Mouse (Mus musculus) adrenal gland, postnatal 25 days (tissue): Measurements from ENCODE around the gene Ppp2r5b. TPM values are rescaled to one million over a fixed set of nuclear protein-coding genes. Genes with fewer than 3 reads are reported as not detected.
A peak's percentile ranks its signal among the peaks of the same experiment; 100 is the strongest.

ENCODE experiments used
- DNase-seq: peaks from one replicate; pipeline ENCODE4 v3.0.0; 2021; ENCODE audit warnings: mixed read lengths
- total RNA-seq: library from RNA; stranded (reverse); gene quantifications from 2 replicates; pipeline ENCODE4 v1.2.3, GENCODE M21; 2021

Gene Ppp2r5b
- total RNA-seq, 1 experiment from 2014 or later: 95.5 TPM

DNA sequence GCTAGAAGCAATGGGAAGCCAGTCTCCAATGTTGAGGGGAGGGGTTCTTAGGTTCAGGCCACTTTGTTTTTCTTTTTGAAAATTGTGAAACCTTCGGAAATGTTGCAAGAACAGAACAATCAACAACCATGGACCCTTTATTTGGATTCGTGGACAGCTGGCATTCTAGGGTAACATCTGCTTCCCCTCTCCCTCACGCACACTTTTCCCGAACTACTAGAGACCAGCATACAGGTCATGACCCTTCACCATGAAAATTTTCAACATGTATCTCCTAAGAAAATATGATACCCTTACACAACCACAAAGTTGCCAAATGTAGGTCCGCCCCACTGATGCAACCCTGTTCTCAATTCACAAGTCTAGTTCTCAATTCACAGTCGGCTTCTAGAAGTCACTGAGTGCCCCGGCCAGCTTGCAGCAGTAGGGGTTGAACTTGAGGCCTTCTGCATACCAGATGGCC is 33.0 kb upstream of the Ppp2r5b start:
- no peak for DNase-seq

DNA sequence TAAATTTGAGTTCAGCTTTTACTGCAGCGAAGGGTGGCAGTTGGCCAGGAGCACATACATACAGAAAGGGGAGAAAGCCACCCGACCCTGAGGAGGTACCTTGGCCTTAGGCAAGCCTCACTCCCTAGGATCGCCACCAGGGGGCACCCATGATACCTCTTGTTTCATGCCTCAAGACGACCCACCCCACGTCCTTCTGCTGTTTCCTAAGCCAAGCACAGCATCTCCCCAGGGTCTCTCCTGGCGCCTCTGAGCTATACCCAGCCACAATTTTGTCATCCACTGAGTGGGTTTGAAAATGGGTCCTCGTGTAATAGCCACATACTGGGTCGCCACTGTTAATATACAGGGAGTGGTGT is 32.5 kb upstream of the Ppp2r5b start:
- DNase-seq: peak; percentile 86

DNA sequence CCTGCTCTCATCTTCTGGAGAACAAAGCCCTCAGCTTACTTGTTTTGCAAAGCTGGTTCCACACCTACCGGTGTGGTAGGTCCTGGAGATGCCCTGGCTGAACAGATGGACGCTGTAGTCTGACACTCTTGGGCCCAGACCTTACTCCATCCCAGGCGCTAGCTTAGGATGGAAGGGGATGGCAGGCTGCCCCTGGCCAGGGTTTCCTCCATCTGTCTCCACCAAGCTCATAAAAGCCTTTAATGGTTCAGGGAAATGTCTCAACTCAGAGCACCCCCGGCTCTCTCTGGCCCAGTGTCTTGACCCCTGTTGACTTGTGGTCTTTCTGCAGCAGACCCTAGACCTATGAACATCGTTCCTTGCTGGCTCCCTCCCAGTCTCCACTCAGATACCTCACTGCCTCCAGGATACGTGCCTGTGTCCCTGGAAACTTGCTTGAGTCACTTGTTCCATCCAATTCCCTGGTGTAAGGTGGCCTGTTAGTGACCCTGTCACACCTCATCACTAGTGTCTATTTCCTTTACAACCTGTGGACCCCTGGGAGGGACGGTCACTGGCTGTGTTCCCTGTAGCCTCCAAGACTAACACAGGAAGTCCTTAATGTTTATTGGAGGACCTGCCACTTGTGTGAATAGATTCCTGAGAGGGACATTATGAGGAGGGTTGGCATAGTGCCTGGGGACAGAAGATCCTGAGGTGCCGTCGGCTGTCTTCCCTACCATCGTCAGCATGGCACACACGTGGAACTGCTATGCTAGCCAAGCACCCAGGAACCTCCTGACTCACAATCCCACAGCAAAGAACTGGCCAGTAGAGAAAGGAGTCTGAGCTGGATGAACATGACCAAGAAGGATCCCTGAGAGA is 31.9 kb upstream of the Ppp2r5b start:
- DNase-seq: no peak

DNA sequence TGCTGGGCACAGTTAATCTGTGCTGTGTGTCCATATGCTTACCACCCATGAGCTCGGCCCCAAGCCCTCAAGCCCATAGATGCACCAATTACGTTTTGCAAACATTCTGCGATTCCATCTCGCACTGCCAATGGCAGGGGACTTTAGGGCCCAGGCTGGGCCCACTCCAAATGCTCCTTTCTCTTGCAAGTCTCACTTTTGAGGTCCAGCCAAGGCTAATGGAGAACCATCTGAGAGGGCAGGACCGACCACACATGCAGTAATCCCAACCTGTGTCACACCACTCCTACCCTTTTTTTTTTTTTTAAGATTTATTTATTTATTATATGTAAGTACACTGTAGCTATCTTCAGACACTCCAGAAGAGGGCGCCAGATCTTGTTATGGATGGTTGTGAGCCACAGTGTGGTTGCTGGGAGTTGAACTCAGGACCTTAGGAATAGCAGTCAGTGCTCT is 30.1 kb upstream of the Ppp2r5b start:
- no peak for DNase-seq

GRCm38 (mm10) chr19:6264945-6265344 is 29.3 kb upstream of the Ppp2r5b start:
- DNase-seq: no peak

DNA sequence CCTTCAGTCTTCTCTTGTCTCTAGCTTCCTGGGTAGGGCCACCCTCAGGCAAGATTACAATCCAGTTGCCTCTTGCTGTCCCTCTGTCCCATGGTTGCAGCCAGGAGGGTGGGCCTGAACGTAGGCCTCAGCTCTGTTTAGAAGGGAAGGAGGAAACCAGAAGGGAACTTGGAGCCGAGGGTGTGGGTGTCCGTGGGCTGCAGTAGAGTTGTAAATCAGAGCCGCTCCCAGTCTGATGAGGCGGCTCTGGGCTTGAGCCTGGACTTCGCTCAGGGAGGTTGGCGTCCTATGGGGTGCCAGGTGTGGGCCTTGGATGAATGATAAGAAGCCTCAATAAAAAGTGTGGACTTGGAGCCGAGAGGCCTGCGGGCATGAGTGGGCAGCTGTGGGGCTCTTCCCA is 28.5 kb upstream of the Ppp2r5b start:
- no peak for DNase-seq

DNA sequence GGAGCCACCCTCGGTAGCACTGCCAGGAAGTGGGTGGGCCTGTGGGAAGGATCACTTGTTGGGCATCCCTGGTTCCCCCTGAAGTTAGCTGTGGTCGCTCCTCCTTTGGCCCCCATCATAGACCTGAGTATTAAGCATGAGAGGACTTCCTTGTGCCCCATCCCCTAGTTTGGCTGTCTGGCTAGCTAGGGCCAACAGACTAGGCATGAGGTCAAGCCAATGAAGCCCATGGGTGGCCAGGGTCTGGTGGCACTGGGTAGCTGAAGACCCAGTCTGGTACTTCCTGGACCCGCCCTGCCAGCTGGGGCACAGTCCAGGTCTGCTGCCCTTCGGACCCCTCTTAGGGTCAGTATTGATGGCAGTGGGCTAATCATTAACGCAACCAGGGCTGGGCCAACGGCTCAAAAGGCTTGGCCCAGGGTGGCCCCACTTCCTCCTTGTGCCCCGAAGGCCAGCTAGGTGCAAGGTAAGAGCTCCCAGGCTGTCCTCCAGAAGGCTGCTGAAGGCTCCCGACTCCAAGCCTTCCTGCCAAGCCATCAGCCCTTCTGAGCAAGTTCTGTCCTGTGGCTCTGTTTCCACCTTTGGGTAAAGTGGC is 27.3 kb upstream of the Ppp2r5b start:
- no peak for DNase-seq

- DNase-seq: peak; percentile 72
Measured at GRCm38 (mm10) chr19:6262222-6262621, 26.6 kb upstream of the Ppp2r5b start.

DNA sequence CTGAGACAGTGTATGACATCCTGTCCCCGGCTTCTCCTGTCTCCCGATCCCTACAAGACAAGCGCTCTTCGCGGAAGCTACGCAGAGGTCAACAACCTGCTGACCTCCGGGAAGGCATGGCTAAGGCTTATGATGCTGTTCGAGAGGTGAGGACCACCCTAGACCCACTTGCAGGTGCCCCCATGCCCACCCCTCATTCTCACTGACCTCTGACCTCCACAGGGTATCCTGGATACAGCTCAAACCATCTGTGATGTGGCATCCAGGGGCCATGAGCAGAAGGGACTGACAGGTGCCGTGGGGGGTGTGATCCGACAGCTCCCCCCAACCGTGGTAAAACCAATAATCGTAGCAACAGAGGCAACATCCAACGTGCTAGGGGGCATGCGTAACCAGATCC is 25.7 kb upstream of the Ppp2r5b start:
- DNase-seq: no peak

- no peak for DNase-seq
Measured at GRCm38 (mm10) chr19:6260946-6261345, 25.3 kb upstream of the Ppp2r5b start.

DNA sequence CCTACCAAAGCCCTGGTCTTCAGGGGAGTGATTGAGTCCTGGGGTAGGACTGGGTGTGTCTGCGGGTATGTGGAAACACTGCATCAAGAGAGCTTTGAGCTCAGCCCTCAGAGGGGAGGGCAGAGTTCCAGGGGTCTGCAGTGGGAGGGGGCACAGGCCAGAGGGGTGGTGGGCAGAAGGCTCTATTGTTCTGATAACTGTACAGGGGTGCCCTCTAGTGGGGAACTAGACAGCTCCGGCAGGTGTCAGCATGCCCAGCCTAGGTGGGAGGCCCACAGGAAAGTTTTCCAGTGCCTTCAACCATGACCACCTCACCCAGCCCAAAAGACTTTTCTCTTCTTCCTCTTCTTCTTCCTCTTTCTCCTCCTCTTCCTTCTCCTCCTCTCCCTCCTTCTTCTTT is 24.8 kb upstream of the Ppp2r5b start:
- DNase-seq: no peak

DNA sequence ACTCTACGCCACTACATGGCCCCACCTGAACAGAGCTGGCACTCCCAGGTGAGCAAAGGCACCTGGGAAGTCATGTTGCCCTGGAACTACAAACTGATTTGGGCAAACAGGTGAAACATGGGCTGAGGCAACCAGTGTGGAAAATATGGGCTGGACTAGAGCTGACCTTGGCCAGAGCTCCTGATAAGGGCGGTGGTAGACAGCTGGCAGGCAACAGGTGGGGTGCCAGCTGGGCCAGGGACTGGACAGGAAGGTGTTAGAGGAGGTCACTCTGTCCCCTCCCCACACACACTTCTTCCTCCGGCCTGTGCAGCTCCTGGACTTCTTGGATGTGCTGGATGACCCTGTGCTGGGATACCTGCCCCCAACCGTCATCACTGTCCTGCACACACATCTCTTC is 17.3 kb upstream of the Ppp2r5b start:
- DNase-seq: no peak

DNA sequence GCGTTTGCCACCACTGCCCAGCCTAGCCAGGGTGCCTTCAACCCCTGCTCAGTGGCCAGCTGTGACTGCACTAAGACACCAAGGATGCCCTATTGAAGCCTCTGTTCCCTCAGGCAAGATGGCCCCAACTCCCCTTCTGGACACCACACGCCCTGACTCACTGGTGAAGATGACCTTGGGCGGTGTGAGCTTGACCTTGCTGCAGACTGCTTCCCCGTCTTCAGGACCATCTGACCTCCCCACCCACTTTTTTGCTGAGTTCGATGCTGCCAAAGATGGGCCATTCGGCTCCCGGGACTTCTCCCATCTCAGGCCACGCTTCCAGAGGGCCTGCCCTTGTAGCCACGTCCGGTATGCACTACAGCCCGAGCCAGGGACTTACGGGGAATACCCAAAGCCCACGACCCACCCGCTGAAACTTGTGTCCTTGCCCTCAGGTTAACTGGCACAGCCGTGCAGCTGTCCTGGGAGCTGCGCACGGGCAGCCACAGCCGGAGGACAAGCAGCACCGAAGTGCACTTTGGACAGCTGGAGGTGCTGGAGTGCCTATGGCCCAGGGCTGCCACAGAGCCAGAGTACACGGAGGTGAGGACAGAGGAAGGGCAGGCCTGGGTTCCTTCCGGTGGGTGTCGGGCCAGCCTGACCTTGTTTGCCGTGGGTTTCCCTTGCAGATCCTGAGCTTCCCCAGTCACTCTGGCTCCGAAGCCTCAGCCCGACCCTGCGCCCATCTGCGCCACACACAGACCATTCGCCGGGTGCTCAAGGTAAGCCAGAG is 12.0 kb upstream of the Ppp2r5b start:
- DNase-seq: no peak

GRCm38 (mm10) chr19:6245806-6246205 is 10.1 kb upstream of the Ppp2r5b start:
- no peak for DNase-seq

DNA sequence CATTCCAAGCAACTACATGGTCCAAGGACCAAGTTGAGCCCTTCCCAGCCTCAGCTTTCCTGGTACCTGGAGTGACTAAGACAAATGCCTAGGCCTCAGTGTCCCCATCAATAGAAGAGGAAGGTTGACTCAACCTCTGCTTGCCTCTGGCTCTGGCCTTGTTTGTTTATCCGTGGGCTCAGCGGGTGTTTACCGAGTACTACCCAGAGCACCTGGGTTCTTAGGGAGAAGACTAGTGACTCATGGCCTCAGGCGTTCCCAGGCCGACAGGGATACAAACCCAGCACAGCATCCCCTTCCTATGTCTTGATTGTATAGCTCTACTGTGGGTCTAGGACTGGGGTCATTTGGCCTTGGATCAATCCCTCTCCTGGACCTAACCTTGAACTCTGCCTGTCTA is 7.6 kb upstream of the Ppp2r5b start:
- no peak for DNase-seq

DNA sequence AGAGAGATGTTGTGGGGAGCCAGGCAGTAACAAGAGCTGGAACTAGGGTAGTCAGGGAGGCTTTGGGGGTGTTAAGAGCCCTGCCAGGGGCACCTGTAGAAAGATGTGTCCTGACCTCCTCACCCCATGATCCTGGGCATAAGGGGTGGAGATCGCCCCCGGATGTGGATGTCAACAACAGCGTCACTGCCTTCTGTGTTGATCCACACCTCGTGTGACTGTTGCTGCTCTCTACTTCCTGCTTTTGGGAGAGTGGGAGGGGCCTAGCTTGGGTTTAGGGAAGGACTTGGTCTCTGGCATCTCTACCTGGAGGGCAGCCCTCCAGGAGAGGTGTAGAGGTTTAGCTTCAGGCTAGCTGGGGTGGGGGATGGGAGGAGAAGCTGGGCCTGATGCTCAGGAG is 6.6 kb upstream of the Ppp2r5b start:
- no peak for DNase-seq

DNA sequence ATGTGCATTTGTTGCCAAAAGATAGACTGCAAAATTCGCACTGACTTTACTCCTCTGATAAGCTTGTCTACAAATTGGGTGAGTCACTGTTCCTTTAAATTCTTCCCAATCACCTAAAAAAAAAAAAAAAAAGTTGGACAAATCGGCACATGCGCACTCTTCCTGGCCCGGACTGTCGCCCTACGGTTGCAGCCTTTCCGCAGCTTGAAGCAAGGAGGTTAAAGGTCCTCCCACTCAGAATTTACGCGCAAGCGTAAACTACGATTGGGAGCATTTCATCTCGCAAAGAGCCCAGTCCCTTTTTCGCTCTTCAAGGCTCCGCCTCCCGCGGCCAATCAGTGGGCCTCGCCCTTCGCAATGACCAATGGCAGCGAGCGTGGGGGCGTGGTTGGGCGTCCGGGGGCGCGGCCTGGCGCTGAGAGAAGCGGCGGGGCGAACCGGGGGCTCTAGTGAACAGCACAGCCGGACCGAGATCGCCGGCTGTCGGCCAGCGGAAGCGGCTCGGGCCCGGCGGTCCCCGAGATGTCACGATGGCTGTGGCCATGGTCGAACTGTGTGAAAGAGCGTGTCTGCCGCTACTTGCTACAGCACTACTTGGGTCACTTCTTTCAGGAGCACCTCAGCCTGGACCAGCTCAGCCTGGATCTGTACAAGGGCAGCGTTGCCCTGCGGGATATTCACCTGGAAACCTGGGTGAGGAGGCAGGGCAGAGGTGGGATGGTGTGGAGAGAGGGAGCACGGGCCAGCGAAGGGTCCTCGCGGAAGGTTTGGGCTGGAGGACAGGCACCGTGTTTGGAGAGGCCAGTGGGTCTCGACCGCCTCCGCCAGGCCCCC is 5.8 kb upstream of the Ppp2r5b start, which contains the start of gene Atg2a:
Gene Atg2a (plus strand): TSS at position 395 of the 834 bp plus-strand sequence.
- peak; percentile 98 for DNase-seq

DNA sequence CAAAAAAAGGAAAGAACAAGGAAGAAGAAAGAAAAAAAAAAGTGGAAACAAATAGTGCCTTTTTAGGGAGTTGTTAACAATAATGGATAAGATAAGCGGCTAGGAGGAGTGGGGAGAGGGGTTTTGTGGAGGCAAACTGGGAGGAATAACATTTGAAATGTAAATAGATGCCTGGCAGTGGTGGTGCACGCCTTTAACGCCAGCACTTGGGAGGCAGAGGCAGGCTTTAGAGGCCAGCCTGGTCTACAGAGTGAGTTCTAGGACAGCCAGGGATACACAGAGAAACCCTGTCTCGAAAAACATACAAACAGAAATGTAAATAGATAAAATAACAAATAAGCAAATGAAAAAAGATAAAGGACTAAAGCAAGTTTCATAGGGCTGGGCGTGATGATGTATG is 5.1 kb upstream of the Ppp2r5b start:
- no peak for DNase-seq

DNA sequence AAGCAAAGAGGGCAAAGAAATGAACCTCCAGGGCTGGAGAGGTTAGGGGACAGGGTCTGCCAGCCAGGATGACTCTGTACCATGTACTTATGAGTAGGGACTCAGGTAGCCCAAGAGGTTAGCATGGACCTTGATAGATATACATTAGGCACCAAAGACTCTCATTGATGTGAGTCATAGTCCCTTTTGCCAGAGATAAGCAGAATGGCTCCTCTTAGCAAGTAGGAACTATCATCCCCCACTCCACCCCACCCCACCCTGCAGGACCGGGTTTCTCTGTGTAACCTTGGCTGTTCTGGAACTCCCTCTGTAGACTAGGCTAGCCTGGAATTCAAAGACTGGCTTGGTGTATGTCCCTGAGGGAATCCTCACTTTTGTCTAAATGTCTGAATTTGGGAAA is 4.5 kb upstream of the Ppp2r5b start:
- DNase-seq: no peak

DNA sequence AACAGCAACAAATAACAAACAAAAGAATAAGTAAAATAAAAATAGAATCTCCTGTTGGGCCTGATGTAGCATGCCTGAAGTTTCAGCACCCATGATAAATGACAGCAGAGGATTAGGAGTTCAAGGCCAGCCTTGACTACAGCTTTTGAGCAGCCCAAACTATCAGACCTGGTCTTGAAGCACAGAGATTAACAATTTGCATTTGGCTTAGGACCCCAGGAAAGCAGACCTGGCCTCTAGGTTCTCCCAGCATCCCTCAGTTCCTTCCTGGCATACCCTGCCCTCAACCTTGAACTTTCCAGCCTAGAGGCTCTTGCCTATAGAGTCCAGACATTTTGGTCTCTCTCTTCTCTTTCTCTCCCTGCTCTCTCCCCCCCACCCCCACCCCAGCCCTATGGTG is 3.1 kb upstream of the Ppp2r5b start:
- DNase-seq: no peak

DNA sequence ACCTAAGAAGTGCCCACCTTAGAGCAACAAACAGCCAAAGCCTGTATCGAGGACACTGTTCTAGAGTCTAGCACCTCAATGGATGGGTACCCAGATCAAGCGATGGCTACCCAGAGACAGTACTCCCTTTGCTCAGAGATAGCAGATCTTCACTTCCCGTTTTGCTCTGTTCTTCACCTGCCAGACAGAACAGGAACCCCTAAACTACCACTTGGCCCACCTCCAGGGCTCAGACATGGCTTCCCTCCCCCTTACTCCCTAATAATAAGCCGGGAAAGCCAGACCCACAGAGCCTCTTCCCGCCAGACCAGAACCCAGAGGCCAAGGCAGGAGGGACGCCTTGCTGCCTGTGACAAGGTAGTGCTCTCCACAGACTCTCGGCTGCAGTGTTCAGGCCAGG is 1.2 kb upstream of the Ppp2r5b start:
- no peak for DNase-seq

DNA sequence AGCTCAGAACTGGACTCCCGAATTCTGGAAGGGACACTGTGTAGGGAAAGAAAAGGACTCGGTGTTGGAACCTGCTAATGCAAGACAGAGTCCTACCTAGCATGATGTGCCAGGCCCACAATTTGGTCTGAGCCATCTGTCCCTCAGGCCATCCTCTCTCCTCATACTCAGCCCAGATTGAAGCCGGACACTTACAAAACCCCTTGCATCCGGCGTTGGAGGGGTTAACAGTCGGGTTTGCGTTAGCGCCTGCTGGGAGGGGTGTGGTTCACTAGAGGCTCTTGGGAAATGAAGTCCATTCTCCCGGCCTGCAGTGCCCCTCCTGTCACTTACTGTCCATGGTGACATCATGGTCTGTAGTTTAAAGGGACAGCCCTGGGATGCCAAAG is 375 bp upstream of the Ppp2r5b start:
- DNase-seq: peak; percentile 87
